Mouse (Mus musculus): ENCODE measurements around the gene Ankib1.
"Not testable (repeated sequence)": the region's sequence is repeated elsewhere in the genome, so short reads cannot be mapped to it uniquely, and the experiment has no call there.

The Ankib1 gene

DNA sequence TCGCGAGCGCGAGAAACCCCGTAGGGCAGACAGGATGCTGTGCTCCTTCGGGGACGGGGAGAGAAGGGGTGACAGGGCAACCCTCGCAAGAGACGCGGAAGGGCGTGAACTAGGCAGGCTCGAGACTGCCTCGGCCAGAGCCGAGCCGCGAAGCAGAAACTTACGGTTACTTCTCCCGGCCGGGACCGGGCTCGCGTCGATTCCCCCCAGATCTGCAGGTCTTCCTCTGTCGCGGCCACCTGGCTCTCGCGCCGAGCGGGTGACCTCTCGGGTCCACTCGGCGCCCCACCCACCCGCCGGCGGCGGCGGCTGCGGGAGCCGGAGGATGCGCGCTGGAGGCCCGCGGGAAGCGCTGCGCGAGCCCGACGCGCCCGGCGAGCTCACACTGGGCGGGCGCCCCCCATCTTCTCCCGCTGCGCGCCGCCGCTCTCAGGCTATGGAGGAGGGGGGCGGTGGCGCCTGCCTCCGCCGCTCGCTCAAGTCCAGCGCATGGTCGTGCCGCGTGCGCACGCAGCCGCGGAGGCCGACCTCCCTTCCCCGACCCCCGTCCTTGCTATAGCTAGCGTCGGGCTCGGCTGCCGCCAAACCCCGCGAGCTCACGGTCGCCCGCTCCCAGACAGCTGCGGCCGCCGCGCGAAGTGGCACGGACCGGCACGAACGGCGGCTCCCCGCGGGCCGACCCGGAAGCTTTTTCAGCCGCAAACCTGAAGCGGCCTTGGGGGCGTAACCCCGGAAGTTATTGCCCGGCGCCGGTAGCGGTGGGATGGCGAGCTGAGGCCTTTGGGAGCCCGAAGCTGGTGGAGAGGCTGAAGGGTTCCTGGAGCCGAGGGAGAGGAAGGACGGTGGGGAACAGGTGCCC lies at the start of gene Ankib1, which contains the start of gene Krit1:
TSS of gene Ankib1 (minus strand) at position 493 of the 859 bp plus-strand sequence.
TSS of gene Krit1 (plus strand) at position 752 of the 859 bp plus-strand sequence.
- peak; percentile 65 for DNase-seq (ENCODE audit: low spot score)

DNA sequence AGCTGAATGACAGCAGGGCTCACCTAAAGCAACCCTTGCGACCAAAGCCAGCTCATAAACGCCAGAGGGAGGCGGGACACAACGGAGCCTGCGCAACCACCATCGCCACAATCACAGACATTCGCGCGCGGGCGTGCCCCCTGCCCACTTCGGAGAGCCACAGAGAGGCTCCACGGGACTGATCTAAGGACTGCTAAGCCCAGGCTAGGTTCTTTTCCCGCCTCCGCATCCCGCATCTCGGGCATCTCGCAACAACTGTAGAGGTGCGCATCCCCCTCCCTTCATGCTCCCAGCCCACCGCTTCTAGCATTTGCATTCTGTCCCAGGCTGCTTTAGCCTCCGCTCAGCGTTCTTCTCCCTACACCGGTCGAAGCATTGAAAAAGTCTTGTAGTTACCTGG lies 42.3 kb upstream of the Ankib1 start, which contains the start of gene Lrrd1:
TSS of gene Lrrd1 (plus strand) at position 148 of the 400 bp plus-strand sequence.
- no peak for DNase-seq (ENCODE audit: low spot score)

DNA sequence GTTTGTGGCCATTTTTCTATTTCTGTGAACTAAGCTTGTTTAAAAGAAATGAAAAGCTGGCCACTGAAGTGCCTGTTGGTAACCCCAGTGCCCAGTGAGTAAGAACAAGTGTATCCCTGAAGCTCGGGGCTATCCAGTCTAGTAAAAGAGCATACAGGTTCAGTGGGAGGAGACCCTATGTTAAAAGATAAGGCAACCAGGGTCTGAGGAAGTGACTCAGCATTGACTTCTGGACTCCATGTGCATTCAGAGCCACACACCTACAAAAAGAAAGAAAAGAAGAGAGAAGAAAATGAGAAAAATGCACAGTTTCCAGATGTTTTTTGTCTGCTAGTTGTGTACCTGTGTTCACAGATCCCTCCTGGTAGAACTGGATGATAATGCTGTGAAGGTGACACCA lies 31.4 kb upstream of the Ankib1 start:
- no peak for DNase-seq (ENCODE audit: low spot score)

DNA sequence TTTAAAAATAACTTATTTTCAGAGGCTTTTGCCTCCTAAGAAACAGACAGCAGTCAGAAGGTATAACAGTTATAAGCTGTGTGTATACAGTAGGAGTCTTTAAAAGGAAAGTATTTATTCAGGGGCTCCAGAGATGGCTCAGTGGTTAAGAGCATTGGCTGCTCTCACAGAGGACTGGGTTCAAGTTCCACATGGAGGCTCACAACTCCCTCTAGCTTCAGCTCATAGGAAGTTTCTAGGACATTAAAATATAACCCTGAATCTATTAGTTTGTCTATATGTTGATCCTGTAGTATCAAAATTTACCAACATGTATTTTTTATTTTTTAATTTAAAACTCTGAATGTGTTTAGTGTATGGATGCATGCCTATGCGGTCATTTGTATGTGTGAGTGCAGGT lies 5.7 kb upstream of the Ankib1 start:
- DNase-seq (ENCODE audit: low spot score): no peak

DNA sequence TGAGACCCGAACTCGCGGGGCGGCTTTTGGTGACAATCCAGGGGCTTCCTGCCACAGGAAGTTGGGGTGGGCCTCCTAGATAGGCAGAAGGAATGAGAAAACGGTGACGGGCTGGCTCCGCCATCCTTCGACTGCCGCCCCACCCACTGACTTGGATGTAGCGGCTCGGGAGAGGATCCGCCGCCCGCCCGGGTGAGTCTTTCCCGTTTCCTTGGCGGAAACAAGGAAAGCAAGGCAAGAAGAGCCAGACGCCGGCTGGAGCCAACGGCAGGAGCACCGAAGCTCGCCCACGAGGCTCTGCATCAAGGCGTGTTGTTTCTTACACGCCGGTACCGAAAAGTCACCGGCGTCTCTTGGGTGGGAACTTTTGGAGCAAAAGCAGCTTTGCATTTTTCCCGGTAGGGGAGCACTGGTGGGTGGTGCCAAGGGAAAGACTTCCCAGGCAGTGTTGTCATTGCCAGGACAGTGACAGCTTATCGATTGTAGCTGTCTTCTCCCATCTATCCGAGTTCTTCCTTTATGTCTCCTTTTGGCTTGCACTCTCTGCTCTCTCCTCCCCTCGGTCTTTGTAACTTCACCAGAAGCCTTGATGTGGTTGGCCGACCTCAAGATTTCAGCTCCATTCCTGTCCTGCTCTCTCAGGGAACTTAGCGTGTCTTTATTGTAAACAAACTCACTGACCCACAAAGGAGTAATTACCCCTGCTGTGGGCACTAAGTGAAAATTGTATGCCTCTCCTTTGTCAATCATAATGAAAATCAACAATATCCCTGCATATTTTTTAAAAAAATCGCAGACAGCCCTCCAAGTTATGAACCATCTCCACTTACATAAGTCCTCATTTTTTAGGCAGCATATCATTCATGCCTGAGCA lies 804 bp upstream of the Ankib1 start:
- DNase-seq (ENCODE audit: low spot score): no peak

DNA sequence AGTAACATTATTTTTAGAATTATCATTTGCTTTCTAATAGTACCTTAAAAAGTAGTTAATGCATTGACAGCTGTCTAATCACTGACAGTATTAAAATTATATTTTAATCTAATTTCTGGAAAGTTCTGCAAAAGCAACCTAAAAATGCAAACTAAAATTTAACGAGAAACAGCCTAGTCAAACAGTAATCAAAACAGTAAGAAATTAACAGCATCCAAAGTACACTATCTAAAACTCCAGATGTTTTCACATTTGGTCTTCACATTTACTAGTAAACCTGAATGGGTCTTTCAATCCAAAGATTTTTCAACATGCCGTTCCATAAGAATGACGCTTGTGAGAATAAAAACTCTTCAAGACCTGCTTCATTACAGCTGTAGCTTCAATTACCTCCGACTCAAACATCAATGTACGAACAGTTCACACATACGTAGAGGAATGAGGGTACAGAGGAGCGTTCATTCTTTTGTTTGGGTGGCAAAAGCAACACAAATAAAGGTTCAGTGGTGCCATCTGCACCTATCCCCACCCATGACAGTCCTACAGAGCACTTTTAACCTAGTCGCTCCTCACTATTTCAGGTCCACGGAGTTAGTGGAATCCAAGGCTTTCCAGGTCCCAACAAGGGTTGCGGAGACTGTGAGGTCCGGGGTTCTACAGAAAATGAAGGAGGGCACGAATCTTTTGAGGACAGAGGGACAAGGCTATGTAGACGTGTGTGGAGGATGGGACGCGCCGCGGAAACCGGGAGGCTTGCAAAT lies 873 bp downstream of the Ankib1 start:
- DNase-seq (ENCODE audit: low spot score): no peak

DNA sequence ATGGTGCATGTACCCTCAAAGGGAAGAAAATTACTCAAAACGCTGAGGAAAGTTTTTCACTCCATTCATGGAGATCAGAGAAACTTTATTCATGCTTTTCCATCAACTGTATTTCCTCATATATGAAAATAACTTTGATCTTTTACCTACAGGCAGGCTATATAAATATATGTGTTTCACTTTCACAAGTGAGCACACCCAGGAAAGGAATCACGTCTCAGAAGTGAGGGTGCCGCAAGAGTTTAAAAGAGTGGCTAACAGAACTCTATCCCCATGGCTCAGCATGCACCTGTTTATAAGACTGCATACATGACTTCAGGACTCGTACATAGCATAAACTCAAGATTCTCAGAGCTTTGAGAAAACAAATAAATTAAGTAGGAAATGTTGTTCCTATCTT lies 1.8 kb downstream of the Ankib1 start:
- DNase-seq (ENCODE audit: low spot score): no peak

DNA sequence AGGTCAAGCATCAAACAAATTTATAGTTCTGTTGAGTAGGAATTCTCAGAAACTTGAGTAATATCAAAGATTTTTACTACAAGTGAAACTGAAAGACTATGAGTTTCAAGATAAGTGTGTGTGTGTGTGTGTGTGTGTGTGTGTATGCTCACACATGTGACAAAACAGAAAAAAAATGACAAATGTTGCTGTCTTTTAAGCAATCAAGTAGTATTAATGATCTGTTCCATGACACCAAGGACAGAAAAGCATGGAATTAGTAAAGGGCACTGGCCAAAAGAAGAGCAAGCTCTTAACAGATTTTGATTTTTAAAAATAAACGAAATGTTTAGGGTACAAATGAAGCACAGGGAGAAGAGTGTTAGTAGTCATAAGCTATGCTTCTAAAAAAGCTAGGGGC lies 2.7 kb downstream of the Ankib1 start:
- no peak for DNase-seq (ENCODE audit: low spot score)

DNA sequence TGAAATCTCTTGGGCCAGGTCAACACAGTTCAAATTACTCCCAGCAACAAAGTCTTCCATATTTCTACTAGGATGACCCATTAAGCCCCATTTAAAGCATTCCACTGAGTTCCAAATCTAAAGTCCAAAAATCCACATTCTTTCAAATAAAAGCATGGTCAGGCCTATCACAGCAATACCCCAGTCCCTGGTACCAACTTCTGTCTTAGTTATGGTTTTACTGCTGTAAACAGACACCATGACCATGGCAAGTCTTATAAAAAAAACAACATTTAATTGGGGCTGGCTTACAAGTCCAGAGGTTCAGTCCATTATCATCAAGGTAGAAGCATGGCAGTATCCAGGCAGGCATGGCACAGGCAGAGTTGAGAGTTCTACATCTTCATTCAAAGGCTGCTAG lies 4.1 kb downstream of the Ankib1 start:
- not testable (repeated sequence) for DNase-seq (ENCODE audit: low spot score)

DNA sequence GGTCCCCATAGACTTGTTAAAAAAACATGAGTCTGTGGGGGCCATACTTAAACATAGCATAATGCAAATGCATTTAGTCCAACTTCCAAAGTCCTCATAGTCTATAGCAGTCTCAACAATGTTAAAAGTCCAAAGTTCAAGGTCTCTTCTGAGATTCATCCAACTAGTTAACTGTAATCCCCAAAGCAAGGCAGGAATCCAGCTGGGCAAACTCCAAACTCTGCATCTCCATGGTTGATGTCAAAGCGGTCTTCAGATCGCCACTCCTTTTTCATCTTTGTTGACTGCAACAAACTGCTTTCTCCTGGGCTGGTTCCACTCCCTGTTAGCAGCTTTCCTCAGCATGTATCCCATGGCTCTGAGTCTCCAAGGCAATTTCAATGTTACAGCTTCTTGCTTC lies 5.6 kb downstream of the Ankib1 start:
- DNase-seq (ENCODE audit: low spot score): not testable (repeated sequence)

DNA sequence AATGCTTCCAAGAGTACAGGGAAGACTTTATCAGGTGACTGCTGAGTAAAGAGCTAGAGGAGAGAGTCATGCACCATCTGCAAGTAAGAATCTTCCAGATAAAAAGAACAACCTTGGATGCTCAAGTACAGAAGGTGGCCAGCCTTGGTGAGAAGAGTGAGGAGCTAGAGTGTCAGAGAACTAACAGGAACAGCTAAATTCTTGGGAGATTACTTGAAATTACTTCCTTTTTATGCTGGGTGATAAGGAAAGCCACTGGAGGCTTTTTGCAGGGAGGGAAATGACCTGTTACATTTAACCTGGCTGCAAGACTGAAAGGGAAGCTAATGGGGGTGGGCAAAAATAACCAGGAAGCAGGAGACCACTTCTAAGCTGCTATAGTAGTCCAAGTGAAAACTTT lies 11.7 kb downstream of the Ankib1 start:
- no peak for DNase-seq (ENCODE audit: low spot score)

DNA sequence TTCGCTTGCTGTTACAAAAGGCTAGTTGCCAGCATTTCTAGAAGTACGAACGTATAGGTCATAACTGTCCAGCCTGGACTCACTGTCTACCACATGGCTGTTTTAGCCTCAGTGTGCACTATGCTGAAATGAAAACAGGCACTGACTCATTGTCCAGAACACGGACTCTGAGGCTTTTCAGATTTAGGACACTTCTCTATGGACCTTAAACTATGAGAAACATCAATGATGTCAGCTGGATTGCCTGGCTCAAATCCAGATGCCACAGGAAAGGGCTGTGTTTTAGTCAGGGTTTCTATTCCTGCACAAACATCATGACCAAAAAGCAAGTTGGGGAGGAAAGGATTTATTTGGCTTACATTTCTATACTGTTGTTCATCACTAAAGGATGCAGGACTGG lies 15.2 kb downstream of the Ankib1 start:
- no peak for DNase-seq (ENCODE audit: low spot score)

DNA sequence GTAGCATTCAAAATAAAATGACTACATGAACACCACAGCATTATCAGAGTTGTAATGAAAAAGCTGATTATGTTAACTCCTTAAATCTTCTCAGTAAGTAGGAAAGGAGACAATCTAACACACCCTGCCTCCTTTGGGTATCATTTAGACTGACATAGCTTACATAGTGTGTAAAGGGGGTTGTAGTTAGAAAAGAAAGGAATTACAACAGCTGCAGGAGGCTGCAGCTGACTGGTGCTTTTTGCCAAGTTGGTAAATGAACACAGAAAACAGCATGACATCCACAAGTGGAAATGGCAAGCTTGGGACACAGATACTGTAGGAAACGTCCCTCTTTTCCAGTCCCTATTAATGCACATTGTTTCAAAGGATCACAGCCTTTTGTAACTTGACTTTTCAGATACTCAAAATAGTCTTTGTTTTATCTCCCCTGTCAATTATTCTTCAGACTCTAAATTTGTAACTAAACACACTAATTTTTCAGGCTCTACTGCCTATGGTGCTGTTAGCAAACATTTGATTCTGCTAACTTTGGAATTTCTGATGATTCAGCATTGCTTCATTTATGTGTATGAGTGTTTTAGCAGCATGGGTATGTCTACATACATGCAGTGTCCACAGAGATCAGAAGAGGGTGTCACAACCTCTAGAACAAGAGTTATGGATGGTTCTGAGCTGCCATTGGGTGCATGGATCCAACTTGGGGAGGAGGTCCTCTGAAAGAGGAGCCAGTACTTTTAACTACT lies 17.8 kb downstream of the Ankib1 start:
- DNase-seq (ENCODE audit: low spot score): no peak

DNA sequence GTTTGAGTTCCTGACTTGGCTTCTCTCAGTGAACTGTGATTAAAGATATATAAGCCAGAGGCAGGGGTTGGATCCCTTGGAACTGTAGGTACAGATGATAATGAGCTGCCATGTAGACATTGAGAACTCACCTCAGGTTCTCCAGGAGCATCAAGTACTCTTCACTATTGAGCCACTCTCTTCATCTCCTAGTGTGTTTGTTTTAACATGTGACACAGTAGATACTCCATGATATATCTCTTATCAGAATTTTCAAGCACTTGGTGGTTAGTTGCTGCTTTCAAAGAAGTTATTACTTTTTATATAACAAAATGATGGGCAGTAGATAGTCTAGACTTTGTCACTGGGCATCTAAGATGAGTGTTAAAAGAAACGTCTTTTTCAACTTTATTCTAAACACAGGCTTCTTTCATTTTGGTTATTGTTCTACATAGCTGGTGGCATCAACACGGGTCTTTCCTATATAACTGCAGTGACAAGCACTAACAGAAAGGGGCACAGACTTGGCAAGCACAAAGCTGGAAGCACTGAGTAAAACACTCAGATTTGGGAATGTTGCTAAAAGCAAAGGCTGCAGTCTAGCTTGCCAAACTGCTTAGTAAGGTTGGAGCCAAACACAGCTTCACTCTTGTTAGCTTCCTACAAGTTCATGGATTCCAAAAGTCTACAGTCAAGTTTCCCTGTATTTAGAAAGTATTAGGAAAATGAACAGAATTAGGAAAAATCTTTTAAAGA lies 18.6 kb downstream of the Ankib1 start:
- no peak for DNase-seq (ENCODE audit: low spot score)

DNA sequence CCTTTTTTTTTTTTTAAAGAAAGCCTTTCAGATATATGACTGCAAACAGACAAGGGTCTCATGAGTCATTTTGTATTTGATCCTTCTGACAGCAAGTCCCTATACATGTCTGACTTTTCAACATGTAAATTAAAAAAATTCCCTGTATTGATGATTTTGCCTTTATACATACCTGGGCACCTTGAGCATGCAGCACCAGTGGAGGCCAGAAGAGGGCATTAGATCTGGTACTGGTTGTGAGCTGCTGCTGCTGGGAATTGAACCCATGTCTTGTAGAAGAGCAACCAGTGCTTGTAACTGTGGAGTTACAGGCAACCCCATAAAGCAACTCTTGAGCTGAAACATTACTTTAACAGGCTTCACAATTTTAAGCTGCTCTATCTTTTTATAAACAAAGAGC lies 20.1 kb downstream of the Ankib1 start:
- DNase-seq (ENCODE audit: low spot score): no peak

DNA sequence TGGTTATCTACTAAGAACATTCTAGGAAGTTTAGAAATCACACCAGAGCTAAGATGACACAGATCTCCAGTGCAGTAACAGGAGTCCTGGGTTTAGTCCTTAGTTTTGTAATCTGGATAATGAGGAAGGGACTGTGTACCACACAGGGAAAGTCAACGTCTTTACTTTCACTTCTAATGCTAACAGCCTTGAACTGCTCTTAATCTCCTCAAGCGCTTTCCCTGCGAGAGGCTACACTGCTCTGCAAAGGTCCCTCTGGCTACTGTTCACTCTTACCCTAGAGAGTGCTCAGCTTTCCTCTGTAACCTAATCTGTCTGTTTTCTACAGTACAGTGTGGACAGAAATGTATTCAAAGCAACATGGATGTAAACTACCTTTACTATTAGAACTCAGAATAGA lies 30.7 kb downstream of the Ankib1 start:
- DNase-seq (ENCODE audit: low spot score): no peak

DNA sequence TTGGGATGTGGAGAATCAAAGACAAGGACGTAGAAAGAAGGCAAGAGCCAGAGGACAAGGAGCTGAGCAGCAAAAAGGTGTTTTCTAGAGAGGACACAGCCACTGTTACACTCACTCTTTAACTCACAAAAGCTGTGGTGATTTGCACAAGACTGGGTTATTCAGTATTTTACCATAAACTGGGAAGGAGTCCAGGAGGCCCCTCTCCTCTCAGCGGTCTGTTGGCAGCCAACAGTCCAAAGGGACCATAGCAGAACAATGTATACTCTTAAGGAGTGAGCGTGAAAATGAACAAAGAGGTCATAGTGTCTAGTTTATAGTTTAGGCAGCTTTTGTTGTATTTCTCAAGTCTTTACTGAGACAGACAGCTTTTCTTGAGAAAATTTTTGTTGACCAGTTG lies 31.2 kb downstream of the Ankib1 start:
- no peak for DNase-seq (ENCODE audit: low spot score)

DNA sequence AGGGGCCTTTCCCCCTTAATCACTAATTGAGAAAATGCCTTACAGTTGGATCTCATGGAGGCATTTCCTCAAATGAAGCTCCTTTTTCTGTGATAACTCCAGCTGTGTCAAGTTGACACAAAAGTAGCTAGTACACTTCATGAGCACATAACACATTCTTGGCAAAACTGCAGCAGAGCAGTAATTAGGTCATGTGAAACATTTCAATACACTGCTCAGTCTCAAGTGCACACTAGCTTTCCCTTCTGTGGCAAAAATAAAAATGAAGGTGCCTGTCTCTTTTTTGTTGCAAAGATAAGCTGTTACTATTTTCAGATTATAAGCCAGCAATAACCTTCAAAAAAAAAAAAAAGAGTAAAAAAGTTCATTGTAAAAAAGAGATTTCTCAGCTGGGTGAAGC lies 52.2 kb downstream of the Ankib1 start:
- DNase-seq (ENCODE audit: low spot score): not testable (repeated sequence)

DNA sequence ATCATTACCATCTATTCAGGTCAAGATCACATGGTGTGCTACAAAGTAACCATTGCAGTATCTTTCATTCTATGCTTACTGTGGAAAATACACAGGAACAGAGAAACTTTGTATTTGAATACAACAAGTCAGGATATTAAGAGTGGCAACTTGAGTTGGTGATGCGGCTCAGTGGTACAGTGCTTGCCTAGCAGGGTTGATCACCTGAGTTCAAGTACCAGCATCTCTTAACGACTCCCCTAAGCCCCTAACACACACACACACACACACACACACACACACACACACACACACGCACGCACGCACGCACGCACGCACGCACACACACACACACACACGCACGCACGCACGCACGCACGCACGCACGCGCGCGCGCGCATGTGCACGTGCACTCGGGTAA lies 69.9 kb downstream of the Ankib1 start:
- not testable (repeated sequence) for DNase-seq (ENCODE audit: low spot score)

DNA sequence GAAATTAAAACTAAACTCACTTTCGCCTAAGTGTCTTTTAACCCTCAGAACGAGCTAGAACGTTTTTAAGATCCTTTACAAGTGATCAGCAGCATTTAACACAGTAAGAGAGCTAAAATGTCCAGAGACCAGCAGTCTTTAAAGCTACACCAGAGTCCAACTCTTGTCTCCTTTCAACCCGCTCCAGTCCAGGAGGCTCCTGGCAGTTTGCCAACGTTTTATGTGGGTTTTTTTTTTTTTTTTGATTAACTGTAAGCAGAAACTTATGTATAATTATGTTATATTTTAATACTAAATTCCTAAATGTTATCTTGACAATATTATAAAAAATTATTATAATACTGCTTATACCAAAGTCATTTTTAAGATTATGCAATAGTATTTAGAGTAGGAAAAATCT lies 73.9 kb downstream of the Ankib1 start:
- no peak for DNase-seq (ENCODE audit: low spot score)

DNA sequence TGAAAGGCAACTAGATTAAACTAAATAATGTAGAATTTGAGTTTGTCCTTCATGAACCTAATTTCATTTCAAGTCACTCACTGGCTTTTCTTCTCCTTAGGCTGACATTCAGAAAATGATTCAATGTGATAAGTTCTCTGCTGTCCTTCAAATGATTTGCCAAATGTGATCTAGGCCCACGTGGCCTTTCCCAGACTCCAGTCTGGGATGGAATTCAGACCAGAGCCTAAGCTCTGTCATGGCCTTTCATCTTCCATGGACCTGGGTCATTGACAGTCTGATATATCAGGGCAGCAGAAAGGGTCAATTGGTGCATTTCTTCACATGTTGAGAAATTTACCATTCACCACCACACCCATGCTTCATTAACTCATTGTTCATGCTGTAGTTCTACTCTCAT lies 77.2 kb downstream of the Ankib1 start:
- no peak for DNase-seq (ENCODE audit: low spot score)

All from urinary bladder, postnatal 10 days (tissue).